Mouse (Mus musculus) ES-Bruce4 (cell line): ENCODE measurements around the gene Nck1.

Experiments used
- CTCF ChIP-seq: IDR thresholded peaks from one replicate; pipeline ENCODE4 v1.8.1; 2011; ENCODE audit warnings: low read depth, low read length
- POLR2A ChIP-seq: IDR thresholded peaks from one replicate; pipeline ENCODE4 v1.8.1; 2011; ENCODE audit warnings: low read length; ENCODE audit not compliant: insufficient read depth

GRCm38 (mm10) chr9:100462098-100462497 lies 83.8 kb downstream of the Nck1 start:
- TF ChIP-seq CTCF, result no peak
- no peak for TF ChIP-seq POLR2A
